Mouse (Mus musculus): Measurements from ENCODE around the gene Cnn2.

Gene Cnn2

DNA sequence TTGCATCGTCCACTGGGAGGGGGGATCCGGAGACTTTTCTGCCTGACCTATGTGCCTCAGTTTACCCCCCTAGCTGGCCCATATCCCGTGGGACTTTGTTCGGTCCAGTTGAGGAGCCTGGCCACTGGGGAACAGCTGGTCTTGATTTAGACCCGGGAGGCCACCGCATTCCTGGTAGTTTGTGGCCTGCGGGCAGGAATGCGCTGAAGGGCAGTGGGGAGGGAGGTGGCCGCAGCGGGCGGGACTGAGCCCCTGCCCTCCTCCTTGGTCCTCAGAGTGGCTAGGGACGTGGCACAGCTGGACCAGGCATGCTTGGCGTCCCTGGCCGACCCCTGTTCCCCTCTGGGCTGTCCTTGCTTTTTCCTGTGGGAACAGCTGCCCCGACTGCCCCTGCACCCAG lies 1.5 kb downstream of the Cnn2 start:
- no peak for DNase-seq (ENCODE audit: low read depth, low spot score)

DNA sequence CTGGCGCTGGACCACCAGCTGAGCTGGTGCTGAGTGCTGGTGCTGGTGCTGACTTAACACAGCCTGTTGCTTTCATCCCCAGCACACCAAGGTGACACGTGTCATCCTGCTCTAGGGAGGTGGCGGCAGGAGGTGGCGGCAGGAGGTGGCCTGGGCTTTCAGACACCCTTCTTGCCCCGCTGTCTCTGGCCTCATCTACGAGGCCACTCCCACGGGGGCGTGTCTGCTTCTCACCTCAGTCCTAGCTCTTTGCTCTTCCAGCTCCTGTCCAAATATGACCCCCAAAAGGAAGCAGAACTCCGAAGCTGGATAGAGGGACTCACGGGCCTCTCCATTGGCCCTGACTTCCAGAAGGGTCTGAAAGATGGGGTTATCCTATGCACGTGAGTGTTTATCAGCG lies 2.7 kb downstream of the Cnn2 start:
- peak; percentile 62 for DNase-seq (ENCODE audit: low read depth, low spot score)

DNA sequence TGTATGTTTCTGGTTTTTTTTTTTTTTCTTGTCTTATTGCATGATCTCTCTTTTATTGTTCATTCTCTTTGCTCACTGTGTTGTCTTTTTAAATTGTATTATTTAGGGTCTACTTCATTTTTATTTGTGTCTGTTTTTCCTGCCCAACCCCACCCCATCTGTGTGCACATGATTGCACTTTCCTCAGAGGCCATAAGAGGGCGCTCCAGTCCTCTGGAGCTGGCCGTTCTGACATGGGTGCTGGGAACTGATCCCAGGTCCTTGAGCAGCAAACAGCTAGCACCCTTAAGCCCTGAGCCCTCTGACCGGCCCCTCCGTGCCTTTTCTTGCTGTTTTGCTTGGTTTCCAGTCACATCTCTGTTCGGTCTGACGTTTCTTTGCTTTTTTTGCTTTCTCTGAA lies 3.2 kb downstream of the Cnn2 start:
- no peak for DNase-seq (ENCODE audit: low read depth, low spot score)

DNA sequence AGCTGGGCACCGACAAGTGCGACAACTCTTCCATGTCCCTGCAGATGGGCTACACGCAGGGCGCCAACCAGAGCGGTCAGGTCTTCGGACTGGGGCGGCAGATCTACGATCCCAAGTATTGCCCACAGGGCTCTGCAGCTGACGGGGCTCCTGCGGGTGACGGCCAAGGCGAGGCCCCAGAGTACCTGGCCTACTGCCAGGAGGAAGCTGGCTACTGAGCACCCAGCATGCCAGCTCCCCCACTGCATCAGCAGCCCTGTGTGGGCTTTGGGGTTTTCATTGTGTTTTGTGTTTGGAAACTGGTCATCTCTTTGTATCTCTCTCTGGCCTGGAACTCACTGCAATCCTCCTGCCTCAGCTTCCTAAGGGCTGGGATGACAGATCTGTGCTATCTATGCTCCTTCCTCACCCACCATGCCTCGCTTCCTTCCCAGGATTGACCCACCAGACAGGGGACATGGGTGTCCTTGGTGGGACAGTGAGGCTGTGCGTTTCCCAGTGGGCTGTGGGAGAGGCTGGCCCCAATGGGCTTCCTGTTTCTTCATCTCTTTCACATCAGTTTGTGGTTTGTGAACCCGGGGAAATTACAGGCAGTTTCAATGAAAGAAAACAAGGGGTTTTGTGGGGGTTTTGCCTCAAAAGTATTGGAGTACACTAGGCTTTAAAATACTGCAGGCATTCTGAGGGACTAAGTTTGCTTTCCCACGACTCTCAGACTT lies 6.2 kb downstream of the Cnn2 start:
- no peak for DNase-seq (ENCODE audit: low read depth, low spot score)

DNA sequence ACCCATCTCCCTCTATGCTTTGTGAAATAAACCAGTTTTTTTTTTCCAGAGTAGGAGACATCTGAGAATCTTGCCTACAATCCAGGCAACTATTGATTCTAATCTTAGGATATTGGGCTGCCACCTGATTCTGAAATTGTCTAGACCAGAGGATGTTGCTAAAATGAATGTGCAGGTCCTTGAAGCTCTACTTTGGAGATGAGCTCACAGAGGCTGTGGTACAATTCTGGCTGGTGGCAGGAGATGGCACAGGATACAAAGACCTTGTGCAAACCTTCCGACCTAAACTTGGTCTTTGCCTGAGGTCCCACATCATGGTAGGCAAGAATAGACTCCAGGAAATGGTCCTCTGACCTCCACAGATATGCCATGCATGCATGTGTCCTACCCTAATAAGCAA lies 7.3 kb downstream of the Cnn2 start:
- DNase-seq (ENCODE audit: low read depth, low spot score) = no peak

DNA sequence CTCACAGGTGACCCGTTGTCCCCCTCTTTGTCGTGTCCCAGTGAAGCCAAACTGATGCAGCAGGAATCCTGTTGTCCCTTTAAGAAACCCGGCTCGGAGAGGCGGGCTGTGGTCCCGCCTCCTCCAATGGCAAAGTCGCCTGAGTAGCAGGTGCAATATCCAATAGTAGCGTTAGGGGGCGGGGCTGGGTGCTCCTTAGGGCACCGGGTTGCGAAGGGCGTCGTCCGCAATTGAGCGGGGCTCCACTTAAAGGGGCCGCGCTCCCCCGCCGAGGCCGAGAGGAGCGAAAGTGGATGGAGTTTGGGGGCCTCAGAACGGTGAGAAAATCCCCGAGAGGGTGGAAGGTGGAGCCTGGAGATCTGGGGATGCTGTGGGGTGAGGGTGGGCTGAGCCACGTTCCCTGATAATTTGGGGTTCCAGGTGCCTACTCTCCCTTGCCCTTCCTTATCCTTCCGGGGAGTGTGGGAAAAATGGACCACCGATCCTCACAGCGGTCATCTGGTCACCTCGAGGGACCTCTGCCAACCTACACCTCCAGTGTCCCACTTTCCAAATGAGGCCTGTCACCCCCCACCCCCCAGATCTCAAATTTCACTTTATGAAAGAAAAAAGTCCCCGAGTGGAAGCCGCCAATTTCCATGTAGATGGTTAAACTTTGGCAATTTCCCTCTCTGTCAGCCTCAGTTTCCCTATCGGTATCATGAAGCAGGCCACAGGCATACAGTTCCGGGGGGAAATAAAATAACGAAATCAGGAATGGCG lies 8.1 kb downstream of the Cnn2 start, which contains the start of gene Abca7:
Gene Abca7, plus strand, starts transcription at position 223 of the 762 bp plus-strand sequence.
- DNase-seq (ENCODE audit: low read depth, low spot score) = peak; percentile 95

DNA sequence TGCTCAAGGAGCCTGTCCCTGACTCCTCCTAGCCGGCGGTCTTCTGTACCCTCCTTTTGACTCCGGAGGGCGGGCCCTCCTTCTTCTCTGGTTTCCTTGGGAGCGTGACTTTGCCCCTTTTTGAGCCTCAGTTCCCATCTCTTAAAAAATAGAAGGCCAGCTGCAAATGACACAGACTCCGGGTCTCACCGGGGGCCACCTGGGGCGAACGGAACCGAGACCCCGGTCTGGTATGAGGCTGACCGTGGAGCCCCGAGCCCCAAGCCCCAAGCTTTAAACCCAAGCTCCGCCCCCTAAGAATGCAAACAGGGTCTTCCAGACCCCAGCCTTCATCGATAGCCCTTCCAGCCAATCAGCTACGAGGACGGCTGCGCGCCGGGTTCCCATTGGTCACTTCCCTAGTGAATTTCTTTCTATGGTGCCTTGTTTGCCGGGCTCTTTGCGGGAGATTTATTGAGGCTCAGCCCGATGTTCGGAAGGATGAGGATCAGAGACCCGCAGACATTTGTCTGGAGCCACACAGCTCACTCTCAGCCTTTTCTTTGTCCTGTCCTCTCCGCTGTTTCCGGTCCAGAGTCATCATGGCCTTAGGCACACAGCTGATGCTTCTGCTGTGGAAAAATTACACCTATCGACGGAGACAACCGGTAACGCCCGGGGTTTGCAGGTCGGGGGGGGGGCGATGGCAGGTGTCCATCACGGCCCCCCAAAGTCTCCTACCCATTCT lies 8.8 kb downstream of the Cnn2 start:
- DNase-seq (ENCODE audit: low read depth, low spot score) = peak; percentile 91

DNA sequence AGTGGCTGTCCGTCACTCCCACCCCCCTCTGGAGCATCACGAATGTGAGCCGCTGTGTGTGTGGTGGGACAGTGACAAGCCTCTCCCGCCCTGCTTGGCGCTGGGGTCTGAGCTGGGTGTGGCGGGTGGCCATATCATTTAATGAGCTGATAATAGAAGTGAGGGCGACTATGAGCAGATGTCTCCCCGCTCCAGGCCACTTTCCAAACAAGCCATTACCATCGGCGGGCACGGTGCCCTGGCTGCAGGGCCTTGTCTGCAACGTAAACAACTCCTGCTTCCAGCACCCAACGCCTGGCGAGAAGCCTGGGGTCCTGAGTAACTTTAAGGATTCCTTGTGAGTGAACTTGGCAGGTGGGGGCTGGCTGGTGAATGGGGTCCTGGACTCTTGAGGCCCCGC lies 9.4 kb downstream of the Cnn2 start:
- no peak for DNase-seq (ENCODE audit: low read depth, low spot score)

DNA sequence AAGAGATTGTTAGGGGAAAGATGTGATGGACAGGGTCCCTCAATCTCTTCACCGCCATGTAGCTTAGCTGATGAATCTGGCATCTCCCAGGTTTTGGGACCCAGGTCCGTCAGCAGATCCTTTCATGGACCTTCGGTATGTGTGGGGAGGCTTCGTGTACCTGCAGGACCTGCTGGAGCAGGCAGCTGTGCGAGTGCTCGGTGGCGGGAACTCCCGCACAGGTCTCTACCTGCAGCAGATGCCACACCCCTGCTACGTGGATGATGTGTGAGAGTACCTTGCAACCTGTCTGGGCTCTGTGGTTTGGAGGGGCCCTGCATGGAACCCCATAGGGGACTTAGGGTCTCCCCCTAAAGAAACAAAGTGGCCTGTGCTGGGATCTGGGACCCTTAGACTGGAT lies 13.6 kb downstream of the Cnn2 start:
- DNase-seq (ENCODE audit: low read depth, low spot score) = no peak

DNA sequence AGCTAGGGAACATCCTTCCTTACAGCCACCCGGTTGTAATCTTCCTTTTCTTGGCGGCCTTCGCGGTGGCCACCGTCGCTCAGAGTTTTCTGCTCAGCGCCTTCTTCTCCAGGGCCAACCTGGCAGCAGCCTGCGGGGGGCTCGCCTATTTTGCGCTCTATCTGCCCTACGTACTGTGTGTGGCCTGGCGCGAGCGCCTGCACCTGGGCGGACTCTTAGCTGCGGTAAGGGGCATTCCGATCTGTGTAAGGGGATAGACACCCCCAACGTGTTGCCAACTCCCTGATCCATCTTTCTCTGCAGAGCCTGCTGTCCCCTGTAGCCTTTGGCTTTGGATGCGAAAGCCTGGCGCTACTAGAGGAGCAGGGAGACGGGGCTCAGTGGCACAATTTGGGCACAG lies 14.4 kb downstream of the Cnn2 start:
- no peak for DNase-seq (ENCODE audit: low read depth, low spot score)

DNA sequence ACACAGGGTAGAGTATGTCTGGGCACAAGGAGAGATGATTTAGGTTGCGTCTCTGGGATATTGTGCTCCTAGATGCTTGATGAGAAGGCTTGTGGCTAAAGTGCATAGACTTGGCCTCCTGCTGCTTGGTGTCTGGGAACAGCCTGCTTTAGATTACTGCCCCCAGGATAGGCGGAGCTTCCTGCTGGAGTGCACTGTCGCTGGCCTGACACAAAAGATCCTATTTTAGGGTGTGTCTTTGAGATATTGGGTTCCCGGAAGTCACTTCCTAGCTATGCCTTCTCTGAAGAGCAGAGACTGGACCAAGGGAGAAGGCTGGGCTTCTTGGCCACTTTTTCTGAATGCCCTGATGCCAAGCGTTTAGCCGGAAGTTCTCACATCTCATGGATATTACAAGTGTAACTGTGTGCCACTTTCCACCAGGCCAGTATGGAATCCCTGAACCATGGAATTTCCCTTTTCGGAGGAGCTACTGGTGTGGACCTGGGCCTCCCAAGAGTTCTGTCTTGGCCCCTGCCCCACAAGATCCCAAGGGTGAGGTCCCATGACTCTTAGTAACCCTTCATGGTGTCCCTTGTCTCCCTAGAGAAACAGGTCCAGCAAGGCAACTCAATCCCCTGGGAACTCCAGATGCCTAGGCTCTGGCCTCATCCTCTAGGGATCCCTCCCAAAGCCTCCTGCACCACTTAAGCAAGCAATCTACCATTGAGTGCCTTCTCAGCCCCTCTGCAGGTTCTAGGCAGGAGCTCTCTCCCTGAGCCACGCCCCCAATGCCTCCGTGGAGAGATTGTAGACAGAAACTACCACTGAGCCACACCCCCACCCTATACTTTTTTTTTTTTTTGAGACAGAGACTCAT lies 15.2 kb downstream of the Cnn2 start:
- peak; percentile 65 for DNase-seq (ENCODE audit: low read depth, low spot score)

DNA sequence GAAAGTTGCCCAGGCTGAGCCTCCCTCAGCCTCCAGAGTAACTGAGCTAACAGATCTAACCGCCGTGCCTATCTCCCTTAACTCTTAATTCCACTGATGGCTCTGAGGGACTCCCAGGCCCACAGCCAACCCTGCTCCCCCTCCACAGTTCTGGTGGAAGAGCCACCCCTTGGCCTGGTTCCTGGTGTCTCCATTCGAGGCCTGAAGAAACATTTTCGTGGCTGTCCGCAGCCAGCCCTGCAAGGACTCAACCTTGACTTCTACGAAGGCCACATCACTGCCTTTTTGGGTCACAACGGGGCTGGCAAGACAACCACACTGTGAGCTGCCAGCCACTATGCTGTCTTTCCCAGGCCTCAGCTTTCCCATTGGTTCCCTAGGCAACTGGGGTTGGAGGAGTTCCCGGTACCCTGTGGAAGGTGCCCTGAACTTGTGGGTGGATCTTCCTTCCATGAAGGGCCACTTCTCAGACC lies 15.9 kb downstream of the Cnn2 start:
- DNase-seq (ENCODE audit: low read depth, low spot score) = no peak

DNA sequence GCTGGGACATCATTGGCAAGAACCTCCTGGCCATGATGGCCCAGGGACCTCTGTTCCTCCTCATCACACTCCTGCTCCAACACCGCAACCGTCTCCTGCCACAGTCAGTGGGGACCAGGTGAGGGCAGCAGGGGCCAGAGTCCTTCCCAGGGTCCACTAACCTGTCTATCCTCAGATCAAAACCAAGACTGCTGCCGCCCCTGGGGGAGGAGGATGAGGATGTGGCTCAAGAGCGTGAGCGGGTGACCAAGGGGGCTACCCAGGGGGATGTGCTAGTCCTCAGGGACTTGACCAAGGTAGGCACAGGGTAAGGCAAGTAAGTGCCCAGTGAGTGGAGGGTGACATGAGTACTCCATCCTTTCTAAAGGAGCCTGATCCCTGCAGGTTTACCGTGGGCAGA lies 23.4 kb downstream of the Cnn2 start:
- DNase-seq (ENCODE audit: low read depth, low spot score) = no peak

DNA sequence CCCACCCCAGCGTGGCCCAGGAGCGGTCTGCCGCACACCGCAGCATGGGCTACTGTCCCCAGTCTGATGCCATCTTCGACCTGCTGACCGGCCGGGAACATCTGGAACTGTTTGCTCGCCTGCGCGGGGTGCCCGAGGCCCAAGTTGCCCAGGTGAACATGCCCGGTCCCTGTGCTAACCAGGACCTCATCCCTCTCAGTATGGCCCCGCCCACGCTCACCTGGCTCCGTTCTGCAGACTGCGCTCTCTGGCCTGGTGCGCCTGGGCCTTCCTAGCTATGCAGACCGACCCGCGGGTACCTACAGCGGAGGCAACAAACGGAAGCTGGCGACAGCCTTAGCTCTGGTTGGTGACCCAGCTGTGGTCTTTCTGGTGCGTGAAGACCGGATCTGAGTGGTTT lies 25.2 kb downstream of the Cnn2 start:
- DNase-seq (ENCODE audit: low read depth, low spot score) = no peak

DNA sequence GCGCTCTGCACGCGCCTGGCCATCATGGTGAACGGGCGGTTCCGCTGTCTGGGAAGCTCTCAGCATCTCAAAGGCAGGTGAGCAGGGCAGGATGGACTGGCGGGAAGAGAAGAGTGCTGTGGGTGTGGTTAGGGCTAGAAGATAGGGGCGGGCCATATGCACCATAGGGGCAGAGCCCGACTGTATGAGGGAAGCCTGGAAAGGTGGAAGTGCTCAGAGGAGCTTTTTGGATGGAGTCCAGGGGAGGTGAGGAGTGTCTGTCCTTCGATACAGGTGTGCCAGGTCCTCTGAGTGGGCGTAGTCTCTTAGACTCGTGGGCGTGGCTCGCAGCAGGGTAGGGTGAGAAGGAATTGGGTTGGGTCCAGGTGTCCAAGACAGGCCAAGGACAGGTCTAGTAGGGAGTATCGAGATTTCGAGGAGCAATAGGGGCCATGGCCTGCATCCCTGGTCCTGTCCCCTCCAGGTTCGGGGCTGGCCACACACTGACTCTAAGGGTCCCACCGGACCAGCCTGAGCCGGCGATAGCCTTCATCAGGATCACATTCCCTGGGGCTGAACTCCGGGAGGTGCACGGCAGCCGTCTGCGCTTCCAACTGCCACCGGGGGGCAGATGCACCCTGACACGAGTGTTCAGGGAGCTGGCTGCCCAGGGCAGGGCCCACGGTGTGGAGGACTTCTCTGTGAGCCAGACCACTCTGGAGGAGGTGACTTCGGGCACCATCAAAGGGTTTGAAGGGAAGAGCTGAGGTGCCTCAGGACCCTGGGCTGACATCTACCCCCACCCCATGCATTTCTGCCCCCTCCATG lies 26.3 kb downstream of the Cnn2 start:
- peak; percentile 67 for DNase-seq (ENCODE audit: low read depth, low spot score)

DNA sequence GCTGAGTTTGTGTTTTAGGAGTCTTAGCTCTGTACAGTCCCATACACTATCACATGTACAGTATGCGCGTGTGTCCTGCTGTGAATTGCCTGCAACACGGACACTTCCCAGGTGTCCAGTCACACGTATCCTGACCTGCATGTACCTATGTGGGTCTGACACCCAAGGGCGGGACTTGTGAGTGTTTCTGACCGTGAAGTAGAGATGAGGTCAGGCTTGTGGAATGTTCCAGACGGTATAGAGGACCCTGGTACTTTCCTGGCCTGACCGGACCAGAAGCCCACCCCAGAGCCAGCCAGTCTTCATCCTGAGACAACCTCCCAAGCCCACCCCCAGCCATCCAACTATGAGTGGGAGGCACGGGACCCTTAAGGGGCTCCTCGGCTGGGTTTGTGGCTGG lies 27.2 kb downstream of the Cnn2 start:
- DNase-seq (ENCODE audit: low read depth, low spot score) = no peak

DNA sequence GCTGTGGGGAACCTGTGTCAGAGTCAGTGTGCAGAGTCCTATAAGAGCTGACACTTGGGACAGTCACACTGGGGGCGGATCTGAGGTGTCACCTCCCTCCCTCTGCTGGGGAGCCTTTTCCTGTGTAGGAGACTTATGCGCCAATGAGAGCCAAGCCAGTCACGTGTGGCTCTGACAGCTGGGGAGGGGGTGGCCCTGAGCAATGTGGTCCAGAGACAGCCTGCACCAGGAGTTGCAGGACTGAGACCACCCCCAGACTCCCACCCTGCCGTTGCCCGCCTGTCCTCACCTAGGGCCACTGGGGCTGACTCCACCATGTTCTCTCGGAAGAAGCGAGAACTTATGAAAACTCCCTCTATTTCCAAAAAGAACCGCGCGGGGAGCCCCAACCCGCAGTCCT lies 28.1 kb downstream of the Cnn2 start, which contains the start of gene Arhgap45:
Gene Arhgap45, plus strand, starts transcription at position 143 of the 400 bp plus-strand sequence.
- no peak for DNase-seq (ENCODE audit: low read depth, low spot score)

DNA sequence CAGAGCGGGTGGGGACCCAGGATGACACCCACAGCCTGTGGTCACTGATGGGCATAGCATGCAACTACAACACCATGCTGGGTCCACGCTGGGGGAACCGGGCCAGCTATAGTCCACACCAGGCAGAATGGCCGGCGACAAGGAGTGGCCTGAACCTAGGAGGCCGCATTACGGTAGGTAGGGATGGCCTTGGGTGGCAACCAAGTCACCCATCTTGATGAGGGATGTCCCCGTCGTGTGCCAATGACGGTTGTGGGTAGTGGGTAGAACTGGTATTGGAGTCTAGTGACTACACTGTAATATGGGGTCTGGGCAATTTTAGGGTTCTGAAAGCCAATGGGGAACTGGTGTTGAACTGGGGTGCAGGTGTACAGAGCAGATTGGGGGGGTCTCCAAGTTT lies 28.5 kb downstream of the Cnn2 start:
- no peak for DNase-seq (ENCODE audit: low read depth, low spot score)

DNA sequence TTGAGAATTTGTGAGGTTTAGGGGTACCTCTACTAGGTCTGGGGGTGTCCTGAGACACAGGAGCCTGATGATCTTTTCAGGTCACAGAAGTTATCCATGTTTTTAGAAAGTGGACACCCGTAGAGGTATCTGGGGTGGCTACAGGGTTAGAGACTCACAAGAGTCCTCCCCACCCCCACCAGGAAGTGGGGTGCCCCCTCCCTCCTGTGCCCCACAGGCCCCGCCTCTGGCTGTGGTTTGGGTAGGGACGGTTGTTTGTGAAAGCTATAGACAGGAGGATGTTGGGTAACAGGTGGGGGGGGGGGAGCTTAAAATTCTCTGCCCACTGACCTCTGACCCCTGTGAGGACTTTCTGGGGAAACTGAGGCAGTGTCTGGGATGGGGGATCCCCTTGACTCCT lies 29.0 kb downstream of the Cnn2 start:
- no peak for DNase-seq (ENCODE audit: low read depth, low spot score)

DNA sequence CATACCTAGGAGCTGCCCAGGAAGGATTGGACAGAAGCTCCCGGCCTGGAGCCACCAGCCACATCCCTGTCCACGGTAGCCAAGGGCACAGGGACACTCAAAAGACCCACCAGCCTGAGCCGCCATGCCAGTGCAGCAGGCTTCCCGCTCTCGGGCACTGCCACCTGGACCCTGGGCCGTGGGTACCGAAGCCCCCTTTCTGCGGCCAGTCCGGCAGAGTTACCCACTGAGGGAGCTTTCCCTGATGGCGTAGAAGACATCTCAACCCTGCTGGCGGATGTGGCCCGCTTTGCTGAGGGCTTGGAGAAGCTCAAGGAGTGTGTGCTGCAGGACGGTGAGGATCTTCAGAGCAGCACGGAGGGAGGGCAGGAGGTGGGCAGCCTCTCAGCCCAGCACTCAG lies 29.4 kb downstream of the Cnn2 start:
- no peak for DNase-seq (ENCODE audit: low read depth, low spot score)

Measured in ES-CJ7 (cell line).